Mouse (Mus musculus): ENCODE measurements around the gene N4bp3. TPM values are rescaled to one million over a fixed set of nuclear protein-coding genes. Genes with fewer than 3 reads are reported as not detected.

Gene N4bp3
- polyA plus RNA-seq, 1 experiment = 16.3 TPM

GRCm38 (mm10) chr11:51681976-51682374 lies 31.3 kb upstream of the N4bp3 start:
- peak overlapping the region; percentile 72 for H3K4me2 ChIP-seq (ENCODE audit: low read depth)
- H3K79me2 ChIP-seq (ENCODE audit: control insufficient read depth, insufficient read depth) = peaks cover 4% of the 10 kb centered on the region
- no peak overlapping the region for H3ac ChIP-seq (ENCODE audit: control insufficient read depth, insufficient read length)
- H3K4me3 ChIP-seq = no peak overlapping the region
- no peaks in the 10 kb centered on the region for H3K27me3 ChIP-seq (ENCODE audit: control insufficient read depth, insufficient read depth, insufficient read length)
- H3K36me3 ChIP-seq (ENCODE audit: control insufficient read depth, insufficient read depth) = no peaks in the 10 kb centered on the region
- TF ChIP-seq POLR2AphosphoS2 (IDR thresholded peaks at IDR 0.05; ENCODE audit: insufficient read length, low read depth) = no peak
- TF ChIP-seq MYOD1 (IDR thresholded peaks at IDR 0.05; ENCODE audit: control insufficient read depth in 1 of 3, insufficient read length in 2 of 3, low read depth in 2 of 3) = no peak
- TF ChIP-seq USF1 (IDR thresholded peaks at IDR 0.05; ENCODE audit: low read depth) = no peak
- TF ChIP-seq MAX (IDR thresholded peaks at IDR 0.05; ENCODE audit: low read depth) = no peak
- no peak for TF ChIP-seq CEBPB (IDR thresholded peaks at IDR 0.05; ENCODE audit: insufficient read depth, poor library complexity, severe bottlenecking)
- no peak for TF ChIP-seq TCF12 (IDR thresholded peaks at IDR 0.05; ENCODE audit: insufficient read depth, poor library complexity, severe bottlenecking)
- TF ChIP-seq E2F4 (IDR thresholded peaks at IDR 0.05; ENCODE audit: insufficient read depth) = no peak
- no peak for TF ChIP-seq POLR2A (IDR thresholded peaks at IDR 0.05; ENCODE audit: insufficient read length, low read depth)
- TF ChIP-seq SRF (IDR thresholded peaks at IDR 0.05; ENCODE audit: control insufficient read depth, insufficient read length, low read depth) = no peak
- TF ChIP-seq TCF3 (IDR thresholded peaks at IDR 0.05; ENCODE audit: insufficient read length, low read depth) = no peak

- Histone ChIP-seq H3K27me3 (ENCODE audit: control insufficient read depth, insufficient read depth, insufficient read length) (no peaks in the 10 kb centered on the region), H3K4me3 (no peak overlapping the region), H3ac (ENCODE audit: control insufficient read depth, insufficient read length) (no peak overlapping the region), H3K4me2 (ENCODE audit: low read depth) (peak overlapping the region; percentile 72), H3K79me2 (ENCODE audit: control insufficient read depth, insufficient read depth) (no peaks in the 10 kb centered on the region), H3K36me3 (ENCODE audit: control insufficient read depth, insufficient read depth) (no peaks in the 10 kb centered on the region)
- TF ChIP-seq POLR2AphosphoS2 (IDR thresholded peaks at IDR 0.05; ENCODE audit: insufficient read length, low read depth) (no peak), SRF (IDR thresholded peaks at IDR 0.05; ENCODE audit: control insufficient read depth, insufficient read length, low read depth) (no peak), REST (IDR thresholded peaks at IDR 0.05; ENCODE audit: insufficient read depth, insufficient read length) (no peak), TCF12 (IDR thresholded peaks at IDR 0.05; ENCODE audit: insufficient read depth, poor library complexity, severe bottlenecking) (no peak)
Observed at GRCm38 (mm10) chr11:51681324-51681975, 30.8 kb upstream of the N4bp3 start.

- Histone ChIP-seq H3K4me2 (ENCODE audit: low read depth) (no peak overlapping the region), H3ac (ENCODE audit: control insufficient read depth, insufficient read length) (no peak overlapping the region), H3K36me3 (ENCODE audit: control insufficient read depth, insufficient read depth) (no peaks in the 10 kb centered on the region), H3K4me3 (no peak overlapping the region), H3K27me3 (ENCODE audit: control insufficient read depth, insufficient read depth, insufficient read length) (no peaks in the 10 kb centered on the region), H3K79me2 (ENCODE audit: control insufficient read depth, insufficient read depth) (no peaks in the 10 kb centered on the region)
- TF ChIP-seq E2F4 (IDR thresholded peaks at IDR 0.05; ENCODE audit: insufficient read depth) (no peak), POLR2AphosphoS2 (IDR thresholded peaks at IDR 0.05; ENCODE audit: insufficient read length, low read depth) (no peak), USF1 (IDR thresholded peaks at IDR 0.05; ENCODE audit: low read depth) (no peak), REST (IDR thresholded peaks at IDR 0.05; ENCODE audit: insufficient read depth, insufficient read length) (no peak), CEBPB (IDR thresholded peaks at IDR 0.05; ENCODE audit: insufficient read depth, poor library complexity, severe bottlenecking) (no peak)
Observed at GRCm38 (mm10) chr11:51679466-51679865, 28.8 kb upstream of the N4bp3 start.

DNA sequence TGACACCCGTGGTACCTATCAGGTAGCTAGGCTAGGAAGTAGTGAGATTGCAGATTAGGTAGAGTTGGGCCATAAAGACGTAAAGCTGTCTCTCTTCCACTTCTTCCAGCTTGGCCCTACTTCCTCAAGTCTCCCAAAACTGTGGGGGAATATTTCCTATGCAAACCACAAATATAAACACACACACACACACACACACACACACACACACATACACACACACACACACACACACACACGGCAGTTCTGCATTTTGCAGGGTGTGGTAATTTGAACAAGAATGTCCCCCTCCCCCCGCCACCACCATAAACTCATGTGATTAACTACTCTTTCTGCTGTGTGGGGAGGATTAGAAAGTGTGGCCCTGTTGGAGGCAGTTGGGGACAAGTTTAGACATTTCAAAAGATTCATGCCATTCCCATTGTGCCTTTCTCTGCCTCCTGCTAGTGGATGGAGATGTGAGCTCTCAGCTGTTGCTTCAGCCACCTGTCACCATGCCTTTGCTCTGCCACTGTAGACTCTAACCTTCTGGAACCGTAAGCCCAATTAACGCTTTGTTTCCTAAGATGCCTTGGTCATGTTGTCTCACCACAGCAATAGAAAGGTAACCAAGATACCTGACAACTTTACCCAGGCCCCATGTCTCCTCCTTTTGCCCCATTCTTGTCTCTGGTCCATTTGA lies 27.2 kb upstream of the N4bp3 start:
- no peak overlapping the region for H3K4me2 ChIP-seq (ENCODE audit: low read depth)
- no peaks in the 10 kb centered on the region for H3K27me3 ChIP-seq (ENCODE audit: control insufficient read depth, insufficient read depth, insufficient read length)
- no peak overlapping the region for H3ac ChIP-seq (ENCODE audit: control insufficient read depth, insufficient read length)
- no peaks in the 10 kb centered on the region for H3K36me3 ChIP-seq (ENCODE audit: control insufficient read depth, insufficient read depth)
- TF ChIP-seq CEBPB (IDR thresholded peaks at IDR 0.05; ENCODE audit: insufficient read depth, poor library complexity, severe bottlenecking) = no peak
- no peak for TF ChIP-seq USF1 (IDR thresholded peaks at IDR 0.05; ENCODE audit: low read depth)
- peak; percentile 58 to 85 (median 62) for TF ChIP-seq MYOG (IDR thresholded peaks at IDR 0.05; ENCODE audit: control insufficient read depth in 1 of 3, insufficient read depth in 1 of 3, insufficient read length in 2 of 3, low read depth in 2 of 3)
- no peak for TF ChIP-seq REST (IDR thresholded peaks at IDR 0.05; ENCODE audit: insufficient read depth, insufficient read length)
- TF ChIP-seq MAX (IDR thresholded peaks at IDR 0.05; ENCODE audit: low read depth) = no peak
- peak; percentile 46 for TF ChIP-seq TCF12 (IDR thresholded peaks at IDR 0.05; ENCODE audit: insufficient read depth, poor library complexity, severe bottlenecking)
- no peak for TF ChIP-seq POLR2AphosphoS2 (IDR thresholded peaks at IDR 0.05; ENCODE audit: insufficient read length, low read depth)
- peak in 2 of 3 experiments; percentile 85 for TF ChIP-seq MYOD1 (IDR thresholded peaks at IDR 0.05; ENCODE audit: control insufficient read depth in 1 of 3, insufficient read length in 2 of 3, low read depth in 2 of 3)
- no peak for TF ChIP-seq E2F4 (IDR thresholded peaks at IDR 0.05; ENCODE audit: insufficient read depth)
- peak; percentile 32 for TF ChIP-seq TCF3 (IDR thresholded peaks at IDR 0.05; ENCODE audit: insufficient read length, low read depth)
- no peak overlapping the region for H3K4me3 ChIP-seq
- H3K79me2 ChIP-seq (ENCODE audit: control insufficient read depth, insufficient read depth) = no peaks in the 10 kb centered on the region

GRCm38 (mm10) chr11:51675386-51675785 lies 24.7 kb upstream of the N4bp3 start:
- Histone ChIP-seq H3K4me2 (ENCODE audit: low read depth) (no peak overlapping the region), H3K27me3 (ENCODE audit: control insufficient read depth, insufficient read depth, insufficient read length) (no peaks in the 10 kb centered on the region), H3K36me3 (ENCODE audit: control insufficient read depth, insufficient read depth) (no peaks in the 10 kb centered on the region), H3K4me3 (no peak overlapping the region), H3K79me2 (ENCODE audit: control insufficient read depth, insufficient read depth) (no peaks in the 10 kb centered on the region), H3ac (ENCODE audit: control insufficient read depth, insufficient read length) (no peak overlapping the region)
- TF ChIP-seq CEBPB (IDR thresholded peaks at IDR 0.05; ENCODE audit: insufficient read depth, poor library complexity, severe bottlenecking) (no peak), E2F4 (IDR thresholded peaks at IDR 0.05; ENCODE audit: insufficient read depth) (no peak), MYOD1 (IDR thresholded peaks at IDR 0.05; ENCODE audit: control insufficient read depth in 1 of 3, insufficient read length in 2 of 3, low read depth in 2 of 3) (no peak), USF1 (IDR thresholded peaks at IDR 0.05; ENCODE audit: low read depth) (no peak), TCF12 (IDR thresholded peaks at IDR 0.05; ENCODE audit: insufficient read depth, poor library complexity, severe bottlenecking) (no peak), MYOG (IDR thresholded peaks at IDR 0.05; ENCODE audit: control insufficient read depth in 1 of 3, insufficient read depth in 1 of 3, insufficient read length in 2 of 3, low read depth in 2 of 3) (no peak), REST (IDR thresholded peaks at IDR 0.05; ENCODE audit: insufficient read depth, insufficient read length) (no peak), POLR2AphosphoS2 (IDR thresholded peaks at IDR 0.05; ENCODE audit: insufficient read length, low read depth) (no peak), MAX (IDR thresholded peaks at IDR 0.05; ENCODE audit: low read depth) (no peak)

Measured in myocyte (in vitro differentiated cells).